Mouse (Mus musculus) ovary, postnatal 36 days (tissue): Measurements from ENCODE around the gene Ctso.
A peak's percentile ranks its signal among the peaks of the same experiment; 100 is the strongest.

Experiments
- DNase-seq: peaks from one replicate; pipeline ENCODE4 v3.0.0; 2022; ENCODE audit warnings: low spot score, mixed read lengths

Ctso gene

DNA sequence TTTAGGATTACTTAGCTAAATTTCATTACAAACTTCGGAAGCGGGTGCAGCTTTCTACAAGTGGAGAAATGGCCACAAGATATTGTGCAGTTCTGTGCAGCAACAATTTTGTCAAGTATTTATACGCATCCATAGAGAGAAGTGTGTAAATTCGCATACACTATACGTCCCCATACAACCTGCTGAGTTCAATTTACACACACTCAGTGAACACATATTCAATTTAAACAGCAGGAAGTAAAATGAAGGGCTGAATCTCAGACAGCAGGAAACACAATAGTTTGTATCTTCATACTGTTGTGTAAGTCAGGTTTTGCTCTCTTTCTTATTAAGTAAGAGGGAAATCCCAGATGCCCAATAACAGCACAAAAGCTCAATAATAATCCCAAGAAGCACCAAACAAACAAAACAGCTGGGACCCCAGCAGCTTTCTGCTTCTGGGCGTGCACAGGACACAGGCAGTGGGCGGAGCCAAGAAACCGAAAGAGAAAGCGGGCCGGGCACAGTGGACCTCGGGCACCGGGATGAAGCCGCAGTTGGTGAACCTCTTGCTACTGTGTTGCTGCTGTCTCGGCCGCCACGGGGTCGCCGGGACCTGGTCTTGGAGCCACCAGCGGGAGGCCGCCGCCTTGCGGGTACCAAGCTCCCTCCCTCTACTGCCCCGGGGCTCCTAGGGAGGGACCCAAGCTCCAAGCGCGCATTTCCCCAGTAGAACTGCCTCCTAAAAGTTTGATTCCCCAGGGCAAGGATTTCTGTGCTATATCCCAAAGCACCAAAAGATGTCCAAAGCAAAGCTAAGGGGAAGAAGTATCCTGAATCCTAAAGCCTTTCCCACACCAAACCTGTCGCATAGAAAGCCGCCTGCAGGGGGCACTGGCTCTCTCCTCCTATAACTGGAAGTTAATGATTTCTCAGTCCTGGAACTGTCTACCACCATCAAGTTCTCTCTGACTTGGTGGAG lies at the start of gene Ctso:
Gene Ctso (plus strand): TSS at position 461 of the 961 bp plus-strand sequence.
- peak; percentile 87 for DNase-seq

DNA sequence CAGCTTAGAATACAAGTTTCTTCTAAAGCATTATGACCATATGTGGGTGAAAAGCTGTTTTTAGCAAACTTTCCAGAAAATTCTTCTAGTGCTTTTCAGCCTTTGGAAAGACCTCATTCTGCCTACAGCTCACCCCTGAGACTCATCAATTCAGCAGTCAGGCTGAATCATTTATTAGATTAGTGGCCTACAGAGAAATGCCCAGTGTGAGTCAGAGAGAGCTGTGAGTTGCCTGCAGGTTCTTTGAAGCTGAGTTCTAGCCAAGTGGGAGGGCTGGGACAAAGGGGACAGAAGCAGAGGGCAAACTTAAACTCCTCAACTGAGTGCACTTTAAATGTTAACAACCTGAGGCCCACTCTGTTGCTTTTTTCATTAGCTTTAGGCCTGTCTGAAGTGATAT lies 48.5 kb upstream of the Ctso start:
- DNase-seq: no peak

DNA sequence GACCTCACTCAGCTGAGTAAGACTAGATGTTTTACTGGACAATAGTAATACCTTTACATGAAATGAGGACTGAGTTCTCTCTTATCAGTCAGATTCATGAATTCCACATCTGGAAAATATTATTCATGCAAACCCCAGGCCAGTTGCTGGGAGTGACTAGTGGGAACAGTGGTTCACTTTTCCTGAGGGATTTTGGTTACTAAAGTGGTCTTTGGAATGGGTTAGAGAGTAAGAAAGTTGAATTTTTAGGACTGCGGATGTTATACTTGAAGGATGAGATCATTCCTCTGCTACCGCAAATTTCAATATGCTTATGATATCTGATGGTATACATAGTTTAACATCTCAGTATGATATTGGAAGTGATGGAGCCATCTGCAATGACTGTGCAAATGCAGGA lies 46.8 kb upstream of the Ctso start:
- DNase-seq: no peak

GRCm38 (mm10) chr3:81889137-81889536 lies 43.3 kb upstream of the Ctso start:
- DNase-seq: no peak

DNA sequence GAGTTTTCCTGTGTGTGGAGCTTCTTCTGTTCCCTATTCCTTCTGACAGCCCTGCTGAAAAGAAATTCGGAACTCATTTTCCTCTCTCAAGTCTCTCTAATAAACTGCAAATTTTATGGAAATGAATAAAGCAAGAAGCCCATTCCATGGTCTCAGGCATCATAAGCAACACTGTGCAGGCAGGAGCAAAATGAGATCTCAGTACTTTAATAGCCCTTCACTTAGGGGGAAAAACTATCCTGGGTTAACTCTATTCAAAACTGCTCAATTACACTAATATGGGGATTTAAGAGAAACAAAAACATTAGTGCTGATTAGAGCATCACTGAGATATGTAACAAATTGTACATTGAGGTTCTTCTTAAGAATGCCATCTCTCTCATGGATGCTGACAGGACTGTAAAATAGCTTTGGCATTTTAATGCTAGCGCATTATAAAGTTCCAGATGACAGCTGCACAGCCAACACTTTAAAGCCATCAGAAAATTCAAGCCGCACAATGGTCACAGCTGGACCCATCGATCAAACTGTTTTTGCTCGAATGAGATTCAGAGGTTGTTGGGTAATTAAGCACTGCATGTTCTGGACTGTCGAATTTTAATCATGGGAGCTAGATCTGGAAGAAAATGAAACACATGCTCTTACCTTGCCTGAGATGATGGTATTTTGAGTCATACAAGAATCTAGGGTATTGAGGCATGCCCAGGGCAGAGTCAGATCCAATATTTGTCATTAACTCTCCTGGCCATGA lies 21.9 kb upstream of the Ctso start:
- DNase-seq: no peak

- DNase-seq: no peak
Measured at GRCm38 (mm10) chr3:81916030-81916686, 16.2 kb upstream of the Ctso start.

- no peak for DNase-seq
Measured at GRCm38 (mm10) chr3:81917354-81917935, 15.0 kb upstream of the Ctso start.

GRCm38 (mm10) chr3:81918215-81918614 lies 14.2 kb upstream of the Ctso start:
- DNase-seq: no peak

DNA sequence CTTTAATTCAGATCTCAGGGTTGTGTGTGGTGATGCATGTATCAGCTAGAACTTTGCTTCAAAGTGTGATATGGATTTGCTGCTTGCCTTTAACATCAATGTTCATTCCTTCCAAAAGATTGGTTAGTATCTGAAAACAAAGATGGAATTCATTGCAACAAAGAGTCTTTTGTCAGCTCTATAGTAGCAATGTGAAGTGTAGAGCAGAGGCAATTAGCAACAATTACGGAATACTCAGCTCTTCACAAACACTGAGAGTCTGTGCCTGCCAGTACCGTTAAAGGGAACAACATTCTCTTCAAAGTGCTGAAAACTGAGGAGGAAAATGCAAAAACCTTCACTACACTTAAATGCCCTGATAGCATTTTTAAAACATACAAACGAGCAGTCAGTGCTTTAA lies 12.7 kb upstream of the Ctso start:
- DNase-seq: no peak

DNA sequence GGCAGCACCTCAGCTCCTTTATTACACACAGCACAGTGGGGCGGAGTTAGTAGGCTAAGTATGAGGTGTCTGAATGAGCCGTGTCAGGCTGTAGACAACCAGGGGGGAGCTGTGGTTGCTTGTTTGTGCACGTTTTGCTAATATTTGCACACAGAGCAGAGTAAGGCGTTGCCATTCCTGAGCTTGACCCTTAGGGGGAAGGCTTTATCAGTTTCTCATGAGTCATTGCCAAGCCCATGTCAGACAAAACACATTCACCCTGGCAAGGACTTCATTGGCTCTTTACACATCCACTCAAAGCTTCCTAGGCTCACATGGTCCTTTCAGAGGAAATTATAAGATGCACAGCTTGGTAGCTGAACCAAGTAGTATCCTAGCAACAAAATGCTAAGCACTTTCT lies 9.5 kb upstream of the Ctso start:
- no peak for DNase-seq

- no peak for DNase-seq
Measured at GRCm38 (mm10) chr3:81924931-81925330, 7.5 kb upstream of the Ctso start.

GRCm38 (mm10) chr3:81925856-81926255 lies 6.5 kb upstream of the Ctso start:
- DNase-seq: no peak

DNA sequence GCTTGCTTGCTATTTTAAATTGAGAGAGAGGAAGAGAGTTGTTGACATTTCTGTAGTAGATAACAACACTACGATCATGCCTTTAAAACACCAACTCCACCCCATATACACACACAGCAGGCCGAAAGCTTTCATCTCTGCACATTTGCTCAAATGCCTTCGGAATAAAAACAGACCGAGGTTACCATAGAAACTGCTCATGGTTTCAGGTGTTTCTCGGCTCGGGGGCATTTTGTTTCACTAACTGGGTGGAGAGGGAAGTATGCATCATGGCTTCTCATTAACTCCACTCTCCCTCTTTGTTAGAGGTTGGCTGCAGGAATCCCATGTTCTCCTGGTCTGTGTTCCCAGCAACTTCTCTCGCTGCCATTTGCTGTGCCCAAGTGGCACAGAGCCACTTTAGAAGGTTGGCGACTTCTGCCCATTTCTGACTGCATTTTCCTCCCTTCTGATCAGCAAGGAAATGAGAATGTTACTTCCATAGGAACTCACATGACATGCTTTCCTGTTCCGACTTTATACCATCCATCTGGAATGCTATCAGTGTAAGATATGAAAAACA lies 5.6 kb upstream of the Ctso start:
- DNase-seq: no peak

DNA sequence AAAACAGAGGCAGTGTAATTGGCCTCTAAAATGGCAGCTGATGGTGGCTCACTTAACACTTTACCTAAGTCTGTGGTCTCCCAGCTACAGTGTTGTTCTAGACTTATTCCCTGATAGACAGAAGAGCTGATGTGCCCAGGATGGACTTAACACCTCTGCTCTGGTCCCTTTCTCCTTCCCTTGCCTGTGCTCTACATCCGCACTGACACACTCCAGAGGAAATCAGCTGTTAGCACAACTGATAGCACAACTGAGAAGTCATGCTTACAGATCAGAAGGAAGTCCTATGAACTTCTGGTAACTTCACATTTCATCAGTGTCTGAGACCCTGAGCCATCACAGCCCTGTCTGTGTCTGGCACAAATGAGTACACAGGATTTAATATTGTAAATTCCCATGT lies 3.3 kb upstream of the Ctso start:
- no peak for DNase-seq

DNA sequence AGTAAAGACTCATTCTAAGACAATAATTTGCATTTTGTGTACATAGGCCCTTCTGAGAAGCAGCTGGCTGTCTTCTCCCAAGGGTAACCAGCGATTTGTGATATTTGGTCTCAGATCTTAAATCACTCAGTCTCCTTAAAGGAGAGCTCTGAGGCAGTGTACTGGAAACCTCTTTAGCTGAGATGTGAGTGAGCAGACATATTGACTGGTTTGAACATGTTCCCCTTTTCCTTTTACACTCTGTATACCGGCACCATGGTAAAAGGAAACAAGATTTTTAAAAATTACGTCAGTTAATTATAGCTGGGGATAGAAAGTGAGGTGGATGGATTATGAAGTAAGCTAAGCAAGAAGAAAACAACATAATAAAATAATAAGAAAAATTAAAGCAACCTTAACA lies 706 bp upstream of the Ctso start:
- no peak for DNase-seq

DNA sequence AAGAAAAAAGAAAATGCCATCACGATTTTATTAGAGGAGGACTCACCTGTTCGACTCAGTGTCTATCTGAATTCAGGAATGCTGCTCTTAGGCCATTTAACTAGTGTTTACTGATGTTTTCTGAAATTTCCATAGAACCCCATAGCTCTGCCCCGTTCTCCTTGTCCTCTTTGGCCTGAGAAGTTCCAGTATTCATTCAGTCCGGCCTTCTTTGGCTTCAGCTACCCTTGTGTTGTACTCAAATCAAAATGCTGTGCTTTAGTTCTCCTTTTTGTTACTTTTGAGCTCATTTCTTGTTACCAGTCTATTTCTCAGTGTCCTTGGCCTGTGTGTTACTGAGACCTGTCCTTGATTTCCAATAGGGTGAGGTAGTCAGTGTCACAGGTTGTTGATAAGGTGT lies 947 bp downstream of the Ctso start:
- DNase-seq: no peak

- no peak for DNase-seq
Measured at GRCm38 (mm10) chr3:81938924-81939323, 6.5 kb downstream of the Ctso start.

GRCm38 (mm10) chr3:81942341-81942740 lies 9.9 kb downstream of the Ctso start:
- no peak for DNase-seq

DNA sequence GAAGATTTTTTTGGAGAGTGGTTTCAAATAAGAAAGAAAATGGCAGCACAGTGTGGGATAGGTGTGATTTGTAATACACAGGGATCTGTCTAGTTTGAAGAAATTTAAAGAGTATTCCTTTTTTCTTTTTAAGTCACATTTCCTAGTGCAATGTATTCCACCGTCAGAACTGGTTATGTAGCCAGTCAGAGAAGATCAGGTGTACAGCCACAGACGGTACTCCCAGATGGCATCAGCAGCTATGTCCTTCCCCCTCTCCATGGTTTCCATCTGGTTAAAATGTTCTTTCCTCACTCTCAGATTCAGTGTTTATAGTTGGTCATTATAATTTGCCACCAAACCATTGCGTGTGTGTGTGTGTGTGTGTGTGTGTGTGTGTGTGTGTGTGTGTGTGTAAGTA lies 10.7 kb downstream of the Ctso start:
- DNase-seq: no peak

DNA sequence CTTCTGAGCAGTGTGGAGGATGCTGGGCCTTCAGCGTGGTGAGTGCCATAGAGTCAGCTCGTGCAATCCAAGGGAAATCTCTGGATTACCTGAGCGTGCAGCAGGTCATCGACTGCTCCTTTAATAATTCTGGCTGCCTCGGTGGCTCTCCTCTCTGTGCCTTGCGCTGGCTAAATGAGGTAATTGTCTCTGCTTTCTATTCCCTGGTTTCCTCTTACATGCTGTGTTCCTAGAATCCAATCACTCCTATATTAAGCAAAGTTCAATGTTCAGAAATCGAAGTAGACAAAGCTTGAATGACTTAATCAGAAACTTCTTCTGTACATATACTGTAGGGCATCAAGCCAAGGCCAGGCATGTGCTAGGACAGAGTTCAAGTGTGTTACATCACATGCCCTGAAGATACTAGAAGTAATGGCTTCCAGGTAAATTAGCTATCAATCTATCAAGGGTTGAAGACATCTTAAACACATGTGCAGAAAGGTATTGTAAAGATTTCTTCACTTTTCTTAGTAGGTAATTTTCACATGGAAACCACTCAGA lies 12.5 kb downstream of the Ctso start:
- DNase-seq: no peak

DNA sequence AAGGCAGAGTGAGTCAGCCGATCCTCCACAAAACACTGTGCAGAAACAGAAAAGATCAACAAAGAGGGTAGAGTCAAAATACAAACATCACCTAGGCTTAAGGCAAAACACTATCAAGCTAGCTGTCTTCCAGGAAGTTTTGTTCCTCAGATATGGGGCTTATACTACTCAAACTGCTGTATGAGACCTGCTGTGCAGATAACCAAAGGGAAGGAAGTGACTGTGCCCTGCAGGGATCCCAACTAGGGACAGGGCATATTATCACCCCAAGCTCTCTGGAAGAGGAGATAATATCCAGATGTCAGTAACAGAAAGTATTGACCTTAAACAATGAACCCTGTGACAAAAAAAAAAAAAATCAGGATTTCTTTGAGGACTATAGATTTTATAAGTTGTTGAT lies 16.6 kb downstream of the Ctso start:
- no peak for DNase-seq

- no peak for DNase-seq
Measured at GRCm38 (mm10) chr3:81951785-81952184, 19.4 kb downstream of the Ctso start.
